Mouse (Mus musculus) heart, embryonic 11.5 days (tissue): ENCODE data around the gene Acaca. TPM values are rescaled to one million over a fixed set of nuclear protein-coding genes. Genes with fewer than 3 reads are reported as not detected.
A peak's percentile ranks its signal among the peaks of the same experiment; 100 is the strongest.

Experiments used
- ATAC-seq: fragments of 200-750 bp; cut with Nextera tagmentation; replicated peaks from 2 replicates; pipeline ENCODE4 v1.8.0; 2017; ENCODE audit warnings: moderate library complexity; ENCODE audit not compliant: insufficient number of reproducible peaks, low FRiP score, low TSS enrichment
- H3K27ac ChIP-seq: fragments of 300-500 bp; sonication (generic); 2 replicates; pipeline ENCODE4 v1.5.1; 2014; ENCODE audit warnings: mild to moderate bottlenecking, low read depth, low read length
- H3K27me3 ChIP-seq: fragments of 300-500 bp; sonication (generic); 2 replicates; pipeline ENCODE4 v1.6.1; 2014; ENCODE audit warnings: mild to moderate bottlenecking, low read length, mixed read lengths; ENCODE audit not compliant: control insufficient read depth, insufficient read depth
- H3K36me3 ChIP-seq: fragments of 300-500 bp; sonication (generic); 2 replicates; pipeline ENCODE4 v1.6.1; 2014; ENCODE audit warnings: mild to moderate bottlenecking, low read length, moderate library complexity, mixed read lengths; ENCODE audit not compliant: control insufficient read depth, insufficient read depth
- H3K4me1 ChIP-seq: fragments of 300-500 bp; sonication (generic); 2 replicates; pipeline ENCODE4 v1.6.1; 2014; ENCODE audit warnings: low read length; ENCODE audit not compliant: control insufficient read depth, insufficient read depth
- H3K4me2 ChIP-seq: fragments of 300-500 bp; sonication (generic); 2 replicates; pipeline ENCODE4 v1.6.1; 2014; ENCODE audit warnings: mild to moderate bottlenecking, moderate library complexity
- H3K4me3 ChIP-seq: fragments of 300-500 bp; sonication (generic); 2 replicates; pipeline ENCODE4 v1.5.1; 2014; ENCODE audit warnings: low read depth, low read length
- H3K9ac ChIP-seq: fragments of 300-500 bp; sonication (generic); 2 replicates; pipeline ENCODE4 v1.6.1; 2014; ENCODE audit warnings: mild to moderate bottlenecking, low read depth, low read length, moderate library complexity
- H3K9me3 ChIP-seq: fragments of 300-500 bp; sonication (generic); replicated peaks from 2 replicates; pipeline ENCODE4 v1.6.1; 2016; ENCODE audit warnings: low read length; ENCODE audit not compliant: control insufficient read depth
- WGBS: fragments of 180-500 bp; shearing (Covaris S2); extraction: QIAGEN DNeasy Blood & Tissue Kit; methylation state at CpG from one replicate; pipeline ENCODE4 v1.1.7; 2014; ENCODE audit not compliant: insufficient replicate concordance; 5-methylcytosine and 5-hydroxymethylcytosine counted together
- polyA plus RNA-seq: library from polyadenylated mRNA; unstranded; fragments of >200 nt; fragmentation: Nextera tagmentation; extraction: Ambion mirVana; gene quantifications from 2 replicates; pipeline ENCODE4 v1.2.1, GENCODE M21; 2014

Acaca gene
- polyA plus RNA-seq, 1 experiment from 2014 or later: 12.1 TPM

- 62% methylated on average over 4 of the region's 4 CpGs for WGBS
- no peaks in the 10 kb centered on the region for H3K4me1 ChIP-seq
- ATAC-seq: no peak
- H3K36me3 ChIP-seq: no peaks in the 10 kb centered on the region
- no peak overlapping the region for H3K4me3 ChIP-seq
- H3K9me3 ChIP-seq: no peaks in the 10 kb centered on the region
- no peak overlapping the region for H3K9ac ChIP-seq
- no peaks in the 10 kb centered on the region for H3K27me3 ChIP-seq
- H3K4me2 ChIP-seq: no peak overlapping the region
- H3K27ac ChIP-seq: no peak overlapping the region
Measured at GRCm38 (mm10) chr11:84164561-84164960, 35.1 kb downstream of the Acaca start.

GRCm38 (mm10) chr11:84167046-84167526, 37.6 kb downstream of the Acaca start, which contains the start of gene Gm11437:
Gm11437 (minus strand) TSS chr11:84167476.
- ATAC-seq: no peak
- 78% methylated on average over 5 of the region's 5 CpGs for WGBS
- H3K27me3 ChIP-seq: no peaks in the 10 kb centered on the region
- H3K9me3 ChIP-seq: no peaks in the 10 kb centered on the region
- no peak within 1 kb of the TSS for H3K27ac ChIP-seq
- H3K9ac ChIP-seq: no peak within 1 kb of the TSS
- H3K4me1 ChIP-seq: no peaks in the 10 kb centered on the region
- H3K36me3 ChIP-seq: no peaks in the 10 kb centered on the region
- no peak within 1 kb of the TSS for H3K4me2 ChIP-seq
- no peak within 1 kb of the TSS for H3K4me3 ChIP-seq

GRCm38 (mm10) chr11:84168701-84169288, 39.3 kb downstream of the Acaca start:
- H3K9ac ChIP-seq: no peak overlapping the region
- 22% methylated on average over 7 of the region's 7 CpGs for WGBS
- H3K9me3 ChIP-seq: no peaks in the 10 kb centered on the region
- H3K4me3 ChIP-seq: no peak overlapping the region
- H3K4me2 ChIP-seq: peak overlapping the region; percentile 37; the same call in 1 of the 2 replicates
- no peak for ATAC-seq
- no peak overlapping the region for H3K27ac ChIP-seq
- no peaks in the 10 kb centered on the region for H3K36me3 ChIP-seq
- no peaks in the 10 kb centered on the region for H3K27me3 ChIP-seq
- H3K4me1 ChIP-seq: peaks cover 5% of the 10 kb centered on the region

GRCm38 (mm10) chr11:84172539-84173435, 43.3 kb downstream of the Acaca start:
- Histone ChIP-seq H3K4me2 (no peak overlapping the region; the same call in 1 of the 2 replicates), H3K9me3 (no peaks in the 10 kb centered on the region), H3K4me3 (no peak overlapping the region), H3K36me3 (no peaks in the 10 kb centered on the region), H3K4me1 (peaks cover 8% of the 10 kb centered on the region), H3K27me3 (no peaks in the 10 kb centered on the region), H3K9ac (no peak overlapping the region), H3K27ac (no peak overlapping the region)
- WGBS: 59% methylated on average over 11 of the region's 11 CpGs
- no peak for ATAC-seq

- Histone ChIP-seq H3K27ac (no peak overlapping the region), H3K9ac (no peak overlapping the region)
- ATAC-seq: no peak
Measured at GRCm38 (mm10) chr11:84178571-84178970, 49.1 kb downstream of the Acaca start.

GRCm38 (mm10) chr11:84179226-84179953, 49.9 kb downstream of the Acaca start:
- WGBS: 0% methylated on average over 55 of the region's 85 CpGs
- H3K9ac ChIP-seq: peak overlapping the region; percentile 84
- peak; percentile 97 for ATAC-seq
- H3K27ac ChIP-seq: peak overlapping the region; percentile 93
- H3K4me2 ChIP-seq: peak overlapping the region; percentile 87
- no peaks in the 10 kb centered on the region for H3K9me3 ChIP-seq
- peak overlapping the region; percentile 84 for H3K4me3 ChIP-seq
- no peaks in the 10 kb centered on the region for H3K36me3 ChIP-seq
- no peaks in the 10 kb centered on the region for H3K27me3 ChIP-seq
- H3K4me1 ChIP-seq: peaks cover 9% of the 10 kb centered on the region; the same call in 1 of the 2 replicates

More at GRCm38 (mm10) chr11:84178571-84178970, 49.1 kb downstream of the Acaca start:
- Histone ChIP-seq H3K4me2 (peak overlapping the region; percentile 87), H3K4me3 (peak overlapping the region; percentile 84; the same call in 1 of the 2 replicates), H3K27me3 (no peaks in the 10 kb centered on the region), H3K4me1 (peaks cover 9% of the 10 kb centered on the region; the same call in 1 of the 2 replicates), H3K36me3 (no peaks in the 10 kb centered on the region), H3K9me3 (no peaks in the 10 kb centered on the region)
- 37% methylated on average over 4 of the region's 4 CpGs for WGBS

GRCm38 (mm10) chr11:84179954-84180598, 50.6 kb downstream of the Acaca start:
- peak overlapping the region; percentile 87 for H3K4me2 ChIP-seq
- H3K27ac ChIP-seq: peak overlapping the region; percentile 93
- H3K27me3 ChIP-seq: no peaks in the 10 kb centered on the region
- H3K4me3 ChIP-seq: peak overlapping the region; percentile 84
- WGBS: under 1% methylated on average over 44 of the region's 44 CpGs
- ATAC-seq: peak; percentile 71
- H3K36me3 ChIP-seq: no peaks in the 10 kb centered on the region
- H3K9ac ChIP-seq: peak overlapping the region; percentile 84
- H3K9me3 ChIP-seq: no peaks in the 10 kb centered on the region
- H3K4me1 ChIP-seq: peaks cover 6% of the 10 kb centered on the region; the same call in 1 of the 2 replicates

- ATAC-seq: no peak
- no peak overlapping the region for H3K9ac ChIP-seq
- peak overlapping the region; percentile 87 for H3K4me2 ChIP-seq
- no peak overlapping the region for H3K27ac ChIP-seq
- 76% methylated on average over 2 of the region's 2 CpGs for WGBS
- no peaks in the 10 kb centered on the region for H3K36me3 ChIP-seq
- 0 out of 2 replicates have a peak overlapping the region, but pooled peaks have one; percentile 84 for H3K4me3 ChIP-seq
- H3K9me3 ChIP-seq: no peaks in the 10 kb centered on the region
- H3K27me3 ChIP-seq: no peaks in the 10 kb centered on the region
- H3K4me1 ChIP-seq: peaks cover 6% of the 10 kb centered on the region; the same call in 1 of the 2 replicates
Measured at GRCm38 (mm10) chr11:84181286-84181685, 51.8 kb downstream of the Acaca start.
